Mouse (Mus musculus): ENCODE results near the gene Crip1. TPM values are rescaled to one million over a fixed set of nuclear protein-coding genes. Genes with fewer than 3 reads are reported as not detected.

Crip1 gene
- total RNA-seq, 2 experiments from 2014 or later, result 14.9 to 16.3 TPM

- intact Hi-C loops (cut with DNase I), result no loop called here
- no peak for DNase-seq
These were observed 1.9 kb upstream of the Crip1 start for GRCm38 (mm10) chr12:113144001-113144756.

- intact Hi-C loops (cut with DNase I), result no loop called here
- DNase-seq, result no peak
These were observed 1.2 kb upstream of the Crip1 start for GRCm38 (mm10) chr12:113144886-113145285.

- intact Hi-C loops (cut with DNase I), result no loop called here
- DNase-seq, result no peak
These were observed 525 bp upstream of the Crip1 start for GRCm38 (mm10) chr12:113145591-113145990.

- intact Hi-C loops (cut with DNase I), result no loop called here
- peak; percentile 85 for DNase-seq
These were observed 1.4 kb downstream of the Crip1 start for GRCm38 (mm10) chr12:113147481-113147880.

- DNase-seq, result no peak
- intact Hi-C loops (cut with DNase I), result no loop called here
These were observed 2.4 kb downstream of the Crip1 start for GRCm38 (mm10) chr12:113148381-113149035.

GRCm38 (mm10) chr12:113149341-113149740 is 3.2 kb downstream of the Crip1 start:
- DNase-seq, result no peak
- intact Hi-C loops (cut with DNase I), result no loop called here

- no peak for DNase-seq
- intact Hi-C loops (cut with DNase I), result no loop called here
These were observed 3.8 kb downstream of the Crip1 start for GRCm38 (mm10) chr12:113149896-113150295.

- DNase-seq, result no peak
- intact Hi-C loops (cut with DNase I), result no loop called here
These were observed 4.5 kb downstream of the Crip1 start for GRCm38 (mm10) chr12:113150591-113150990.

- no peak for DNase-seq
- intact Hi-C loops (cut with DNase I), result no loop called here
These were observed 4.9 kb downstream of the Crip1 start for GRCm38 (mm10) chr12:113151046-113151445.

GRCm38 (mm10) chr12:113151661-113152271 is 5.7 kb downstream of the Crip1 start:
- DNase-seq, result no peak
- intact Hi-C loops (cut with DNase I), result no loop called here

- intact Hi-C loops (cut with DNase I), result no loop called here
- no peak for DNase-seq
These were observed 6.2 kb downstream of the Crip1 start for GRCm38 (mm10) chr12:113152272-113152661.

GRCm38 (mm10) chr12:113152991-113153525 is 6.9 kb downstream of the Crip1 start:
- intact Hi-C loops (cut with DNase I), result no loop called here
- no peak for DNase-seq

GRCm38 (mm10) chr12:113153971-113154370 is 7.9 kb downstream of the Crip1 start:
- intact Hi-C loops (cut with DNase I), result no loop called here
- DNase-seq, result no peak

- DNase-seq, result no peak
- intact Hi-C loops (cut with DNase I), result no loop called here
These were observed 8.6 kb downstream of the Crip1 start for GRCm38 (mm10) chr12:113154747-113155075.

GRCm38 (mm10) chr12:113155076-113155771 is 9.1 kb downstream of the Crip1 start:
- intact Hi-C loops (cut with DNase I), result no loop called here
- peak; percentile 53 for DNase-seq

- intact Hi-C loops (cut with DNase I), result no loop called here
- peak; percentile 100 for DNase-seq
These were observed 9.9 kb downstream of the Crip1 start, which contains the start of gene Tedc1 for GRCm38 (mm10) chr12:113155887-113156539. Gene Tedc1 (plus strand): TSS chr12:113156421.

- intact Hi-C loops (cut with DNase I), result no loop called here
- DNase-seq, result no peak
These were observed 10.4 kb downstream of the Crip1 start for GRCm38 (mm10) chr12:113156540-113156929.

GRCm38 (mm10) chr12:113157002-113157401 is 10.9 kb downstream of the Crip1 start:
- peak; percentile 70 for DNase-seq

GRCm38 (mm10) chr12:113157521-113157920 is 11.4 kb downstream of the Crip1 start:
- DNase-seq, result no peak
- intact Hi-C loops (cut with DNase I), result no loop called here

More at GRCm38 (mm10) chr12:113157002-113157401, 10.9 kb downstream of the Crip1 start:
- intact Hi-C loops (cut with DNase I), result no loop called here

- intact Hi-C loops (cut with DNase I), result no loop called here
- no peak for DNase-seq
These were observed 11.9 kb downstream of the Crip1 start for GRCm38 (mm10) chr12:113157971-113158370.

Measured in left cerebral cortex, postnatal 4 days (tissue).